Mouse (Mus musculus) heart, postnatal 0 days (tissue): ENCODE measurements around the gene Olfr521. TPM values are rescaled to one million over a fixed set of nuclear protein-coding genes. Genes with fewer than 3 reads are reported as not detected.
"Not testable (repeated sequence)": the region's sequence is repeated elsewhere in the genome, so short reads cannot be mapped to it uniquely, and the experiment has no call there.

Experiments
- ATAC-seq: fragments of 200-750 bp; cut with Nextera tagmentation; 2 replicates; pipeline ENCODE4 v1.8.0; 2017; ENCODE audit warnings: low read depth, moderate number of reproducible peaks, moderate library complexity; ENCODE audit not compliant: insufficient read depth
- DNase-seq: peaks from one replicate; pipeline ENCODE4 v3.0.0-alpha.2; 2016; ENCODE audit warnings: low spot score
- H3K27ac ChIP-seq: fragments of 300-500 bp; sonication (generic); 2 replicates; pipeline ENCODE4 v1.5.1; 2014; ENCODE audit warnings: low read depth, mild to moderate bottlenecking
- H3K27me3 ChIP-seq: fragments of 300-500 bp; sonication (generic); 2 replicates; pipeline ENCODE4 v1.6.1; 2014; ENCODE audit warnings: low read length, mixed read lengths; ENCODE audit not compliant: control insufficient read depth, insufficient read depth
- H3K36me3 ChIP-seq: fragments of 300-500 bp; sonication (generic); replicated peaks from 2 replicates; pipeline ENCODE4 v1.6.1; 2014; ENCODE audit warnings: low read length, mixed read lengths; ENCODE audit not compliant: control insufficient read depth, insufficient read depth
- H3K4me1 ChIP-seq: fragments of 300-500 bp; sonication (generic); 2 replicates; pipeline ENCODE4 v1.6.1; 2014; ENCODE audit warnings: antibody characterized with exemption; ENCODE audit not compliant: control insufficient read depth, insufficient read depth
- H3K4me2 ChIP-seq: fragments of 300-500 bp; sonication (generic); 2 replicates; pipeline ENCODE4 v1.6.1; 2014; ENCODE audit warnings: low read depth, mild to moderate bottlenecking, low read length, moderate library complexity
- H3K4me3 ChIP-seq: fragments of 300-500 bp; sonication (generic); 2 replicates; pipeline ENCODE4 v1.5.1; 2014; ENCODE audit warnings: low read depth, low read length
- H3K9ac ChIP-seq: fragments of 300-500 bp; sonication (generic); replicated peaks from 2 replicates; pipeline ENCODE4 v1.6.1; 2014; ENCODE audit warnings: low read depth, low read length, mixed read lengths
- H3K9me3 ChIP-seq: fragments of 300-500 bp; sonication (generic); replicated peaks from 2 replicates; pipeline ENCODE4 v1.6.1; 2016; ENCODE audit warnings: low read length; ENCODE audit not compliant: control insufficient read depth
- CTCF ChIP-seq: IDR thresholded peaks from 2 replicates; pipeline ENCODE4 v1.5.1; 2016; ENCODE audit warnings: antibody characterized with exemption, control low read depth, low read depth
- EP300 ChIP-seq: IDR thresholded peaks from 2 replicates; pipeline ENCODE4 v1.6.1; 2016; ENCODE audit warnings: antibody characterized with exemption, low read depth
- WGBS: fragments of 180-500 bp; shearing (Covaris S2); extraction: QIAGEN DNeasy Blood & Tissue Kit; methylation state at CpG from one replicate; pipeline ENCODE4 v1.1.7; 2014; 5-methylcytosine and 5-hydroxymethylcytosine counted together
- polyA plus RNA-seq: library from polyadenylated mRNA; unstranded; fragments of >200 nt; fragmentation: Nextera tagmentation; extraction: Ambion mirVana; gene quantifications from 2 replicates; pipeline ENCODE4 v1.2.1, GENCODE M21; 2015
- total RNA-seq: library from RNA; depleted of rRNA; stranded (reverse); fragments of >200 nt; gene quantifications from 2 replicates; pipeline ENCODE4 v1.2.3, GENCODE M21; 2014; ENCODE audit warnings: low replicate concordance

Gene Olfr521
- total and polyA plus RNA-seq, 2 experiments from 2014 or later = not detected

GRCm38 (mm10) chr7:99797261-99797660 is 34.0 kb downstream of the Olfr521 start:
- Histone ChIP-seq H3K36me3 (no peaks in the 10 kb centered on the region), H3K4me2 (no peak overlapping the region), H3K27ac (no peak overlapping the region), H3K4me1 (0 out of 2 replicates have a peak, but pooled peaks cover 9% of the 10 kb centered on the region), H3K9ac (no peak overlapping the region), H3K4me3 (no peak overlapping the region), H3K27me3 (0 out of 2 replicates have a peak, but pooled peaks cover 5% of the 10 kb centered on the region), H3K9me3 (no peaks in the 10 kb centered on the region; the same call in 1 of the 2 replicates)
- ATAC-seq (no peak), DNase-seq (no peak)
- WGBS = 80% methylated on average over 3 of the region's 3 CpGs
- TF ChIP-seq EP300 = no peak

- H3K9me3 ChIP-seq = no peaks in the 10 kb centered on the region; the same call in 1 of the 2 replicates
- no peak overlapping the region for H3K4me3 ChIP-seq
- peak; percentile 66 for DNase-seq
- TF ChIP-seq EP300 (no peak), CTCF (peak; percentile 86)
- H3K27me3 ChIP-seq = 0 out of 2 replicates have a peak, but pooled peaks cover 5% of the 10 kb centered on the region
- no peak overlapping the region for H3K4me2 ChIP-seq
- no peak overlapping the region for H3K27ac ChIP-seq
- no peak overlapping the region for H3K9ac ChIP-seq
- ATAC-seq = 0 out of 2 replicates have a peak, but pooled peaks have one; percentile 53
- WGBS = 29% methylated on average over 6 of the region's 6 CpGs
- H3K4me1 ChIP-seq = 0 out of 2 replicates have a peak, but pooled peaks cover 9% of the 10 kb centered on the region
- H3K36me3 ChIP-seq = no peaks in the 10 kb centered on the region
Observed at GRCm38 (mm10) chr7:99797911-99798647, 34.8 kb downstream of the Olfr521 start.

- Histone ChIP-seq H3K27me3 (0 out of 2 replicates have a peak, but pooled peaks cover 5% of the 10 kb centered on the region), H3K9me3 (no peaks in the 10 kb centered on the region), H3K27ac (no peak overlapping the region), H3K4me1 (0 out of 2 replicates have a peak, but pooled peaks cover 9% of the 10 kb centered on the region), H3K4me2 (no peak overlapping the region), H3K9ac (no peak overlapping the region), H3K36me3 (no peaks in the 10 kb centered on the region), H3K4me3 (no peak overlapping the region)
- ATAC-seq (no peak), DNase-seq (no peak)
- TF ChIP-seq CTCF = no peak
- no peak for TF ChIP-seq EP300
- WGBS = 55% methylated on average over 7 of the region's 7 CpGs
Observed at GRCm38 (mm10) chr7:99799118-99799517, 35.8 kb downstream of the Olfr521 start.

GRCm38 (mm10) chr7:99803535-99803934 is 40.2 kb downstream of the Olfr521 start:
- H3K27ac ChIP-seq = no peak overlapping the region
- no peak for TF ChIP-seq CTCF
- TF ChIP-seq EP300 = no peak
- ATAC-seq = no peak

GRCm38 (mm10) chr7:99804033-99804432 is 40.7 kb downstream of the Olfr521 start:
- H3K4me3 ChIP-seq, H3K27ac ChIP-seq, H3K9ac ChIP-seq, ATAC-seq, DNase-seq, H3K27me3 ChIP-seq, H3K9me3 ChIP-seq, H3K4me1 ChIP-seq, H3K4me2 ChIP-seq, H3K36me3 ChIP-seq: not testable (repeated sequence)
- 86% methylated on average over 3 of the region's 3 CpGs for WGBS

More at GRCm38 (mm10) chr7:99803535-99803934, 40.2 kb downstream of the Olfr521 start:
- Histone ChIP-seq H3K27me3 (no peaks in the 10 kb centered on the region), H3K4me3 (no peak overlapping the region), H3K9ac (no peak overlapping the region), H3K4me1 (peaks cover 4% of the 10 kb centered on the region), H3K4me2 (no peak overlapping the region), H3K36me3 (no peaks in the 10 kb centered on the region), H3K9me3 (no peaks in the 10 kb centered on the region)
- peak; percentile 66 for DNase-seq
- 46% methylated on average over 8 of the region's 8 CpGs for WGBS

- H3K4me3 ChIP-seq = no peak overlapping the region
- H3K4me2 ChIP-seq = no peak overlapping the region
- H3K27ac ChIP-seq = no peak overlapping the region
- H3K36me3 ChIP-seq = no peaks in the 10 kb centered on the region
- no peak for DNase-seq
- TF ChIP-seq EP300 (no peak), CTCF (no peak)
- 75% methylated on average over 1 of the region's 1 CpGs for WGBS
- H3K27me3 ChIP-seq = no peaks in the 10 kb centered on the region
- no peak for ATAC-seq
- no peaks in the 10 kb centered on the region for H3K9me3 ChIP-seq
- peaks cover 5% of the 10 kb centered on the region for H3K4me1 ChIP-seq
- no peak overlapping the region for H3K9ac ChIP-seq
Observed at GRCm38 (mm10) chr7:99805340-99805739, 42.0 kb downstream of the Olfr521 start.
